Mouse (Mus musculus): ENCODE results near the gene Prkca. TPM values are rescaled to one million over a fixed set of nuclear protein-coding genes. Genes with fewer than 3 reads are reported as not detected.
A peak's percentile ranks its signal among the peaks of the same experiment; 100 is the strongest.

Gene Prkca
- polyA plus RNA-seq, 1 experiment, result 16.8 TPM

DNA sequence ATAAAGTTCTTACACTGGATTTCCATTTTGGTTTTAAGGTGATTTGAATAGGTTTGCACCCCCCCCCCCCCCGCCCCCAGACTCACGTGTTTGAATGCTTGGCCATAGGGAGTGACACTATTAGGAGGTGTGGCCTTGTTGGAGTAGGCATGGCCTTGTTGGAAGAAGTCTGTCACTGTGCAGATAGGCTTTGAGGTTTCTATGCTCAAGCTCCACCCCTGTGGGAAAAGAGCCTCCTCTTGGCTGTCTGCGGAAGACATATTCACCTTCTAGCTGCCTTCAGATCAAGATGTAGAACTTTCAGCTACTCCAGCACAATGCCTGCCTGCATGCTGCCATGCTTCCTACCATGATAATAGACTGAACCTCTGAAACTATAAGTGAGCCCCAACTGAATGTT is 49.9 kb downstream of the Prkca start:
- Histone ChIP-seq H3K4me1 (ENCODE audit: control insufficient read depth, insufficient read depth, low read length) (no peaks in the 10 kb centered on the region), H3K27ac (ENCODE audit: insufficient read depth, low read length) (no peak overlapping the region), H3K27me3 (ENCODE audit: control insufficient read depth, insufficient read depth, low read length) (no peaks in the 10 kb centered on the region), H3K4me3 (replicated peaks; ENCODE audit: insufficient read depth, low read depth, low read length) (no peak overlapping the region)
- TF ChIP-seq CTCF (IDR thresholded peaks at IDR 0.05; ENCODE audit: borderline replicate concordance, insufficient read depth, low read depth, low read length) (no peak), POLR2A (IDR thresholded peaks at IDR 0.05; ENCODE audit: borderline replicate concordance, insufficient read depth, low read length) (no peak)
- 74% methylated on average over 3 of the region's 3 CpGs for WGBS
- DNase-seq, result no peak

DNA sequence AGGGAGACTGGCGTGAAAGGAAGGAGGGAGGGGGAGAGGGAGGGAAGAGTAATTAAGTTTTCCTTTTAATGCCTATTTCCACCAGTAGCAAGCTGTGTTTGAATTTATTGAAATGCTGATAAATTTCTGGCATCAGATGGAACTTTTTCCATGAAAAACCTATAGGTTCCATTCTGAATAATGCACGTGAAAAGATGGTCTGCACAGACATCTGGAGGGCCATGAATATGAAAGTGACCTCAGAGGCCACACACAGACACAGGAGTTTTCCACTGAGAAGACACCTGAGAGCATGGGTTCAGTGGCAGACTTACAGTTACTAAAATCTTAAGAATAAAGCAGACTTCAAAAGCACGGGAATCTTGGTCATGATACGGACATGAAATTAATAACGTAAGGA is 54.5 kb downstream of the Prkca start:
- Histone ChIP-seq H3K27ac (ENCODE audit: insufficient read depth, low read length) (no peak overlapping the region), H3K27me3 (ENCODE audit: control insufficient read depth, insufficient read depth, low read length) (no peaks in the 10 kb centered on the region), H3K4me3 (replicated peaks; ENCODE audit: insufficient read depth, low read depth, low read length) (no peak overlapping the region), H3K4me1 (ENCODE audit: control insufficient read depth, insufficient read depth, low read length) (no peaks in the 10 kb centered on the region)
- no peak for DNase-seq
- TF ChIP-seq CTCF (IDR thresholded peaks at IDR 0.05; ENCODE audit: borderline replicate concordance, insufficient read depth, low read depth, low read length) (no peak), POLR2A (IDR thresholded peaks at IDR 0.05; ENCODE audit: borderline replicate concordance, insufficient read depth, low read length) (no peak)
- 94% methylated on average over 5 of the region's 5 CpGs for whole genome bisulfite sequencing

DNA sequence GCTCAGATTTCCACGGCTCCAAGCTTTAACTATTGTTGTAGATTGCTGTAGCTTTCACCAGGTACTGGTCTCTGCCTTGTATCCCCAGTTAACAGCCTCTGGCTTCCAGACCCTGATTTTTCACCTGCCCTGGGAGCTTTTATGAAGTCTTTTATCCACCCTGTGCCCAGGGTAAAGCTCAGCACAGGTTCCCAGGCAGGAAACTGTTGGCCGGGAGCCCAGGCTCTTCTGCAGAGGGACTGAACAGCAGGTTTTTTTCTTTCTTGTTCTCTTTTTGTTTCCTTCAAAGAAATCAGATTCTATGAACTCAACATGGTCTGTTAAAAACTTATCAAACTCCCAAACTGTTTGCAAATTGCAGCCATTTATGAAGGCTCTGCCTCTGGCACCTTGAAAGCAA is 56.4 kb downstream of the Prkca start:
- H3K4me1 ChIP-seq (ENCODE audit: control insufficient read depth, insufficient read depth, low read length), result no peaks in the 10 kb centered on the region
- no peak overlapping the region for H3K4me3 ChIP-seq (replicated peaks; ENCODE audit: insufficient read depth, low read depth, low read length)
- TF ChIP-seq POLR2A (IDR thresholded peaks at IDR 0.05; ENCODE audit: borderline replicate concordance, insufficient read depth, low read length) (no peak), CTCF (IDR thresholded peaks at IDR 0.05; ENCODE audit: borderline replicate concordance, insufficient read depth, low read depth, low read length) (no peak)
- no peaks in the 10 kb centered on the region for H3K27me3 ChIP-seq (ENCODE audit: control insufficient read depth, insufficient read depth, low read length)
- no peak overlapping the region for H3K27ac ChIP-seq (ENCODE audit: insufficient read depth, low read length)
- WGBS, result 69% methylated on average over 2 of the region's 2 CpGs
- DNase-seq, result peak in 1 of 2 experiments; percentile 18

DNA sequence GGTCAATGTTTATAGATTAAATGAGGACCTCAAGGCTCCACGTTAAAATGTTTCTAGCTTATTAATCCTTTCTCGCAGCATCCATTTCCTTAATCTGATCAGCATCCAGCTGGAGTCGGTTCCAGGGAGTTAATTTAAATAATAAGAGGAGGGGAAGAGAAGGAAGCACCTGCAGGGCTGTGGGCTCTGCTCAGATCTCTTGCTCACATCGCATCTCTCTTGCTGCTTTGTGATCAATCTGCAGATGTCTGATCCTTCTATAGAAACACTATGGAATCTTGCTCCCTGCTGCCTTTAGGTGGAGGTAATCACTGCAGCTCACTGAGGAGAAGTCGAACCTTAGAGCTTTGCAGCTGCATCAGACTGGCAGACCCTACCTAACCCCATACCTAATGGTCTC is 58.7 kb downstream of the Prkca start:
- Histone ChIP-seq H3K4me3 (replicated peaks; ENCODE audit: insufficient read depth, low read depth, low read length) (no peak overlapping the region), H3K27me3 (ENCODE audit: control insufficient read depth, insufficient read depth, low read length) (no peaks in the 10 kb centered on the region), H3K27ac (ENCODE audit: insufficient read depth, low read length) (no peak overlapping the region), H3K4me1 (ENCODE audit: control insufficient read depth, insufficient read depth, low read length) (no peaks in the 10 kb centered on the region)
- DNase-seq, result no peak
- WGBS, result 57% methylated on average over 5 of the region's 5 CpGs
- TF ChIP-seq CTCF (IDR thresholded peaks at IDR 0.05; ENCODE audit: borderline replicate concordance, insufficient read depth, low read depth, low read length) (no peak), POLR2A (IDR thresholded peaks at IDR 0.05; ENCODE audit: borderline replicate concordance, insufficient read depth, low read length) (no peak)

DNA sequence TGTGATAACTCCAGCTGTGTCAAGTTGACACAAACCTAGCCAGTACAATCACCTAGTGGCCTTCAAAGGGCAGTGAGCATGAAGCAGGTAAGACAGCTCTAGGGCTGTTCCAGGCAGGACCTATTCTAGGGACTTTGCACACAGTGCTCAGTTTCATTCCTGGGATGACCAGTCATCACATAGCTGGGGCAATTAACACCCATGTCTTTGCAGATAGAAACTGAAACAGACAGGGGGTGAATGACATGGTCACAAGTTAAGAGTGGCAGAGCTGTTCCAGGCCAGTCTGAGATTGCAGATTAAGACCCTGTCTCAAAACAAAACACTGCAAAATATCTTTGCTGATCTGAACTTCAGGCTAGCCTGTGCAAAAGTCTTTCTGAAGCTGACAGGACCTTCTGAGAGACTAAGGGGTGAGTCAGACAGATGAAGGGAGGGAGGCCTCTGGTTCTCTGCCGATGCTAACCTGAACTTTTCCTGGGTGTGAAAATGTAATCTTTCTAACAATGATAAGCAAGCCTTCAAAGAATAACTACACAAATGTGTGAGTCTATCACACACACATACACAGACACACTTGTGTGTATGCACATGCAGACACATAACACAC is 60.8 kb downstream of the Prkca start:
- Histone ChIP-seq H3K4me1 (ENCODE audit: control insufficient read depth, insufficient read depth, low read length) (no peaks in the 10 kb centered on the region), H3K4me3 (replicated peaks; ENCODE audit: insufficient read depth, low read depth, low read length) (no peak overlapping the region), H3K27ac (ENCODE audit: insufficient read depth, low read length) (no peak overlapping the region), H3K27me3 (ENCODE audit: control insufficient read depth, insufficient read depth, low read length) (no peaks in the 10 kb centered on the region)
- no peak for DNase-seq
- WGBS, result 94% methylated on average over 1 of the region's 1 CpGs
- no peak for TF ChIP-seq POLR2A (IDR thresholded peaks at IDR 0.05; ENCODE audit: borderline replicate concordance, insufficient read depth, low read length)
- no peak for TF ChIP-seq CTCF (IDR thresholded peaks at IDR 0.05; ENCODE audit: borderline replicate concordance, insufficient read depth, low read depth, low read length)

DNA sequence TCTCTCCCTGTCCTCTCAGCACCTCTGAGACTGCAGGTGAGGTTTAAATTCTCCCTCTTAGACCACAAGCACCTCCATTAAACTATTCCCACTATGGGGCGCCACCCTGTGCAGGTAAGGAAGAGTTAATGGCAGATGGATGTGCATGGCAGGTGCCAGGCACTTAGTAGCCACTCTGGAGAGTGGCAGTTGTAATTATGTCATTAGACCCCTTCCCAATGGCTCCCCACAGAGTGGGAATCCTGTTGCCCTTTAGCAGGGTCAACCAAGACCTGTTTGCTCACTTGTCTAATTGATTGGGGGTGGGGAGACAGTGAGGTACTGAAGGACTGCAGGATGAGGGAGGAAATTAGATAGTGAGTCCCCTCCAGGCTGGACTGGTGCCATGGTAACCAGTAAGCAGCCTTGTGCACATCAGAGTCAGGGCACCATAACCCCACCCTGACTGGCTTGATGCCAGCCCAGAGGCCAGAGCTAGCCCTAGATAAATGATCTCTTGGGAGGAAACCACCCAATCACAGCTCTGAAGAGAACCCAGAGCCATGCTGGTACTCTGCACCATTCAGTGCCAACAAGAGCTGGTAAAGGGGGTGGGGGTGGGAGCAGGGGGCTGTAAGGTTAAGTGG is 63.9 kb downstream of the Prkca start:
- no peak for DNase-seq
- 97% methylated on average over 1 of the region's 1 CpGs for WGBS
- TF ChIP-seq POLR2A (IDR thresholded peaks at IDR 0.05; ENCODE audit: borderline replicate concordance, insufficient read depth, low read length) (no peak), CTCF (IDR thresholded peaks at IDR 0.05; ENCODE audit: borderline replicate concordance, insufficient read depth, low read depth, low read length) (no peak)
- no peak overlapping the region for H3K4me3 ChIP-seq (replicated peaks; ENCODE audit: insufficient read depth, low read depth, low read length)
- no peaks in the 10 kb centered on the region for H3K27me3 ChIP-seq (ENCODE audit: control insufficient read depth, insufficient read depth, low read length)
- no peak overlapping the region for H3K27ac ChIP-seq (ENCODE audit: insufficient read depth, low read length)
- H3K4me1 ChIP-seq (ENCODE audit: control insufficient read depth, insufficient read depth, low read length), result no peaks in the 10 kb centered on the region

DNA sequence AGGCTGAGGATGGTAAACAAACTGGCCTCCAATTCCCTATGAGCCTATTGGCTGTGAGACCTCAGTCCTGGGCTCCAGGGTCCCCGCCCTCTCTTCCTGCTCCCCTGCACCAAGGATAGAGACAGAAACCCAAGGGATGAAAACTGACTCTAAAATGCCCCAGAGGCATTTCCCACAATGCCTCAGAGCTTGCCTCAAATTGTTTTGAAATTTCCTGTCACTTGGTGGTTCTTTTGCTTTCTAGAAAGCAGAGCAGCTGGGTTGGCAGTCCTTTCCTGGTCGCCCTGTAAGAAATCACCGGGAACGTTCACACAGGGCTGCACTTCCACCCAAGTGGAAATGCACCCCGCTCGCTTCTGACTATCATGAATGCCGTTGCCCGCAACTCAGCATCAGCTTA is 66.6 kb downstream of the Prkca start:
- no peak overlapping the region for H3K4me3 ChIP-seq (replicated peaks; ENCODE audit: insufficient read depth, low read depth, low read length)
- no peak for DNase-seq
- no peak for TF ChIP-seq CTCF (IDR thresholded peaks at IDR 0.05; ENCODE audit: borderline replicate concordance, insufficient read depth, low read depth, low read length)
- no peak for TF ChIP-seq POLR2A (IDR thresholded peaks at IDR 0.05; ENCODE audit: borderline replicate concordance, insufficient read depth, low read length)
- H3K27ac ChIP-seq (ENCODE audit: insufficient read depth, low read length), result no peak overlapping the region
- no peaks in the 10 kb centered on the region for H3K27me3 ChIP-seq (ENCODE audit: control insufficient read depth, insufficient read depth, low read length)
- no peaks in the 10 kb centered on the region for H3K4me1 ChIP-seq (ENCODE audit: control insufficient read depth, insufficient read depth, low read length)
- WGBS, result 45% methylated on average over 8 of the region's 8 CpGs

DNA sequence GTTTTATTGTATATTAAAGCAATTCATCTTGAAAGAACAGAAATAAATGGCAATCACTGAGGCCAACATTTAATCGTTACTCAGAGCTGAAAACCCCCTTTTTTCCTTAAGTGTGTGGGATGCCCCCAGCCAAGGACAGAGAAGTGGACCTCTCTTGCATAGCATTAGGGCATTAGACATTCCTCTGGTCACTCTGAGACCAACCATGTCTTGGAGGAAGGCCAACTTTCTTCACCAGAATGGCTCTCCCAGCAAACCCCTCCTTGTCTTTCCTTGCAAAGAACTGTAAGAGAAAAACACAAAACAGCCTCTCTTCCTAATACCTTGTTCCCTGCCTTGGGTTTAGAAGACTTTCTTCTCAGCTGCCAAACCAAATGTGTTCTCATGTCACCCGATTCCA is 67.6 kb downstream of the Prkca start:
- no peaks in the 10 kb centered on the region for H3K4me1 ChIP-seq (ENCODE audit: control insufficient read depth, insufficient read depth, low read length)
- H3K27me3 ChIP-seq (ENCODE audit: control insufficient read depth, insufficient read depth, low read length), result no peaks in the 10 kb centered on the region
- no peak overlapping the region for H3K27ac ChIP-seq (ENCODE audit: insufficient read depth, low read length)
- TF ChIP-seq POLR2A (IDR thresholded peaks at IDR 0.05; ENCODE audit: borderline replicate concordance, insufficient read depth, low read length) (no peak), CTCF (IDR thresholded peaks at IDR 0.05; ENCODE audit: borderline replicate concordance, insufficient read depth, low read depth, low read length) (no peak)
- WGBS, result 88% methylated on average over 2 of the region's 2 CpGs
- H3K4me3 ChIP-seq (replicated peaks; ENCODE audit: insufficient read depth, low read depth, low read length), result no peak overlapping the region
- DNase-seq, result no peak

Measured in cerebellum, adult 2 months (tissue).